Mouse (Mus musculus): ENCODE results near the gene Zfpl1. TPM values are rescaled to one million over a fixed set of nuclear protein-coding genes. Genes with fewer than 3 reads are reported as not detected.

Gene Zfpl1
- polyA plus RNA-seq, 1 experiment from 2014 or later, result 88.8 TPM

Small RNA genes lying within 50 kb of the gene (microRNA-seq; reads per million reads assigned to microRNA genes)
- 1.2 reads per million for gene Mir6988

Other genes starting within 250 kb of the Zfpl1 start
- 28.4 and 31.3 TPM in 2 replicates for gene Frmd8, start 209.7 kb downstream of the Zfpl1 start, polyA plus RNA-seq (2015; fragmentation: Nextera tagmentation; extraction: Ambion mirVana)
- gene Slc25a45, start 207.1 kb downstream of the Zfpl1 start, polyA plus RNA-seq (2015; fragmentation: Nextera tagmentation; extraction: Ambion mirVana), result 3.4 and 5.2 TPM in 2 replicates
- gene Tigd3, start 190.8 kb downstream of the Zfpl1 start, polyA plus RNA-seq (2015; fragmentation: Nextera tagmentation; extraction: Ambion mirVana), result 3.1 TPM in 2 replicates
- gene Dpf2, start 171.9 kb downstream of the Zfpl1 start, polyA plus RNA-seq (2015; fragmentation: Nextera tagmentation; extraction: Ambion mirVana), result 117 and 125 TPM in 2 replicates
- 9.2 and 12.6 TPM in 2 replicates for gene Cdc42ep2, start 160.1 kb downstream of the Zfpl1 start, polyA plus RNA-seq (2015; fragmentation: Nextera tagmentation; extraction: Ambion mirVana)
- 56.9 and 61.0 TPM in 2 replicates for gene Pola2, start 120.8 kb downstream of the Zfpl1 start, polyA plus RNA-seq (2015; fragmentation: Nextera tagmentation; extraction: Ambion mirVana)
- gene Slc22a20, start 98.8 kb downstream of the Zfpl1 start, polyA plus RNA-seq (2015; fragmentation: Nextera tagmentation; extraction: Ambion mirVana), result not detected in 2 replicates
- 21.1 and 26.0 TPM in 2 replicates for gene Capn1, start 69.1 kb downstream of the Zfpl1 start, polyA plus RNA-seq (2015; fragmentation: Nextera tagmentation; extraction: Ambion mirVana)
- 34.1 and 34.5 TPM in 2 replicates for gene Syvn1, start 38.4 kb downstream of the Zfpl1 start, polyA plus RNA-seq (2015; fragmentation: Nextera tagmentation; extraction: Ambion mirVana)
- gene Mrpl49, start 27.2 kb downstream of the Zfpl1 start, polyA plus RNA-seq (2015; fragmentation: Nextera tagmentation; extraction: Ambion mirVana), result 66.8 and 67.5 TPM in 2 replicates
- gene Fau, start 27.1 kb downstream of the Zfpl1 start, polyA plus RNA-seq (2015; fragmentation: Nextera tagmentation; extraction: Ambion mirVana), result 723 and 835 TPM in 2 replicates
- 33.0 and 33.6 TPM in 2 replicates for gene Znhit2, start 23.8 kb downstream of the Zfpl1 start, polyA plus RNA-seq (2015; fragmentation: Nextera tagmentation; extraction: Ambion mirVana)
- 19.0 and 28.8 TPM in 2 replicates for gene Tm7sf2, start 16.6 kb downstream of the Zfpl1 start, polyA plus RNA-seq (2015; fragmentation: Nextera tagmentation; extraction: Ambion mirVana)
- gene Vps51, start 7.7 kb downstream of the Zfpl1 start, polyA plus RNA-seq (2015; fragmentation: Nextera tagmentation; extraction: Ambion mirVana), result 64.4 and 72.6 TPM in 2 replicates
- gene Tmem262, start 4.9 kb downstream of the Zfpl1 start, polyA plus RNA-seq (2015; fragmentation: Nextera tagmentation; extraction: Ambion mirVana), result not detected in 2 replicates
- 1.8 and 1.9 TPM in 2 replicates for gene Gm28374, start 2.7 kb downstream of the Zfpl1 start, polyA plus RNA-seq (2015; fragmentation: Nextera tagmentation; extraction: Ambion mirVana)
- 26.3 and 27.1 TPM in 2 replicates for gene Cdca5, start within 50 bp of the Zfpl1 start, polyA plus RNA-seq (2015; fragmentation: Nextera tagmentation; extraction: Ambion mirVana)
- 0.47 TPM in 1 of 2 replicates, not detected in the other for gene AC131692.1, start 9.5 kb upstream of the Zfpl1 start, polyA plus RNA-seq (2015; fragmentation: Nextera tagmentation; extraction: Ambion mirVana)
- 0.22 and 0.28 TPM in 2 replicates for gene Naaladl1, start 20.8 kb upstream of the Zfpl1 start, polyA plus RNA-seq (2015; fragmentation: Nextera tagmentation; extraction: Ambion mirVana)
- 43.7 and 49.1 TPM in 2 replicates for gene Sac3d1, start 33.7 kb upstream of the Zfpl1 start, polyA plus RNA-seq (2015; fragmentation: Nextera tagmentation; extraction: Ambion mirVana)
- gene Snx15, start 43.3 kb upstream of the Zfpl1 start, polyA plus RNA-seq (2015; fragmentation: Nextera tagmentation; extraction: Ambion mirVana), result 32.3 and 34.7 TPM in 2 replicates
- gene Batf2, start 56.0 kb upstream of the Zfpl1 start, polyA plus RNA-seq (2015; fragmentation: Nextera tagmentation; extraction: Ambion mirVana), result 0.13 and 0.24 TPM in 2 replicates
- 89.2 and 89.9 TPM in 2 replicates for gene Arl2, start 56.6 kb upstream of the Zfpl1 start, polyA plus RNA-seq (2015; fragmentation: Nextera tagmentation; extraction: Ambion mirVana)
- gene Majin, start 99.4 kb upstream of the Zfpl1 start, polyA plus RNA-seq (2015; fragmentation: Nextera tagmentation; extraction: Ambion mirVana), result 0.19 TPM in 1 of 2 replicates, not detected in the other
- 1.8 and 2.1 TPM in 2 replicates for gene Gpha2, start 141.4 kb upstream of the Zfpl1 start, polyA plus RNA-seq (2015; fragmentation: Nextera tagmentation; extraction: Ambion mirVana)
- gene Ppp2r5b, start 150.9 kb upstream of the Zfpl1 start, polyA plus RNA-seq (2015; fragmentation: Nextera tagmentation; extraction: Ambion mirVana), result 26.1 and 30.0 TPM in 2 replicates
- 8.6 and 9.0 TPM in 2 replicates for gene Atg2a, start 156.7 kb upstream of the Zfpl1 start, polyA plus RNA-seq (2015; fragmentation: Nextera tagmentation; extraction: Ambion mirVana)
- gene Ehd1, start 191.8 kb upstream of the Zfpl1 start, polyA plus RNA-seq (2015; fragmentation: Nextera tagmentation; extraction: Ambion mirVana), result 93.6 and 103 TPM in 2 replicates
- gene Cdc42bpg, start 221.5 kb upstream of the Zfpl1 start, polyA plus RNA-seq (2015; fragmentation: Nextera tagmentation; extraction: Ambion mirVana), result 1.4 and 2.0 TPM in 2 replicates

Data from limb, embryonic 15.5 days (tissue).